9 mouse cellular contexts compared by ENCODE assay signal in genomic region chr3:36449292-36450165, GRCm38 (mm10). TPM values are rescaled to one million over a fixed set of nuclear protein-coding genes. Genes with fewer than 3 reads are reported as not detected.
DNase-seq lines count a peak whose midpoint lies in the region; ATAC-seq and TF ChIP-seq lines count a peak whose summit lies in the region.
"Had no signal": no experiment of that assay in that cellular context is flagged by ENCODE, and none has a peak within 500 bp of the region (broad histone marks: within the 10 kb centered on the region; RNA-seq: fewer than 3 reads in every experiment).

No protein-coding gene starts in this region.

- no peaks in the 10 kb centered on the region for H3K79me3 ChIP-seq in C2C12 (ENCODE audit: low read depth)

- no peak overlapping the region for H3K4me2 ChIP-seq in lung, embryonic 15.5 days

- H3K79me2 ChIP-seq in C2C12 (ENCODE audit: control insufficient read depth, insufficient read depth), result no peaks in the 10 kb centered on the region

- TF ChIP-seq CTCF in C2C12 (IDR thresholded peaks at IDR 0.05; ENCODE audit: control insufficient read depth, insufficient read depth, insufficient read length), result no peak

- peaks cover 83% of the 10 kb centered on the region for H3K36me3 ChIP-seq in C2C12 (ENCODE audit: control insufficient read depth, insufficient read depth)
- peaks cover 51% of the 10 kb centered on the region for H3K36me3 ChIP-seq in lung, embryonic 15.5 days

- peak; percentile 75 for ATAC-seq in granulocyte monocyte progenitor cell, adult 5-6 weeks (replicated peaks; ENCODE audit: poor library complexity, severe bottlenecking)
- ATAC-seq in lung, embryonic 15.5 days (ENCODE audit: borderline replicate concordance, extremely low read depth, low FRiP score, low TSS enrichment), result peak; percentile 35
- ATAC-seq in CD4-positive, CD25-positive, alpha-beta regulatory T cell, adult 4 months, result no peak
- no peak for ATAC-seq in monocyte, adult 5-6 weeks (replicated peaks; ENCODE audit: insufficient number of reproducible peaks, low FRiP score, low TSS enrichment, poor library complexity, severe bottlenecking)

- peak; percentile 88 for DNase-seq in NIH3T3 (ENCODE audit: low read depth)
- DNase-seq in retina, postnatal 1 day, result no peak
- DNase-seq: adrenal gland, postnatal 14 days had no signal

- no peaks in the 10 kb centered on the region for H3K9me3 ChIP-seq in lung, embryonic 15.5 days

- peak overlapping the region; percentile 38 for H3ac ChIP-seq in C2C12 (ENCODE audit: control insufficient read depth, insufficient read length, low read depth)

- no peak overlapping the region for H3K9ac ChIP-seq in lung, embryonic 15.5 days

- H3K27ac ChIP-seq in lung, embryonic 15.5 days, result 0 out of 2 replicates have a peak overlapping the region, but pooled peaks have one; percentile 24

- 39% methylated on average over 20 of the region's 20 CpGs for WGBS in lung, embryonic 15.5 days

- H3K4me1 ChIP-seq in lung, embryonic 15.5 days, result no peaks in the 10 kb centered on the region

- no peaks in the 10 kb centered on the region for H3K27me3 ChIP-seq in C2C12 (ENCODE audit: control insufficient read depth, insufficient read depth, insufficient read length)
- no peaks in the 10 kb centered on the region for H3K27me3 ChIP-seq in lung, embryonic 15.5 days

- no peak overlapping the region for H3K4me3 ChIP-seq in C2C12 (ENCODE audit: insufficient read depth, poor library complexity, severe bottlenecking)
- no peak overlapping the region for H3K4me3 ChIP-seq in lung, embryonic 15.5 days

TF ChIP-seq in C2C12, 6 proteins besides CTCF, POLR2A, EP300 and RAD21:
- TF ChIP-seq MAX (IDR thresholded peaks at IDR 0.05), result peak; percentile 85
- TF ChIP-seq MYOD1 (IDR thresholded peaks at IDR 0.05; ENCODE audit: control insufficient read depth, insufficient read length, low read depth), result peak; percentile 28
- peak; percentile 83 for TF ChIP-seq CEBPB (IDR thresholded peaks at IDR 0.05; ENCODE audit: low read depth)
- TF ChIP-seq MYOG (IDR thresholded peaks at IDR 0.05; ENCODE audit: control insufficient read depth, extremely low read depth, insufficient read length), result no peak
- no peak for TF ChIP-seq USF1 (IDR thresholded peaks at IDR 0.05; ENCODE audit: low read depth)
- peak; percentile 85 for TF ChIP-seq FOSL1 (IDR thresholded peaks at IDR 0.05; ENCODE audit: insufficient read depth, low read length, poor library complexity, severe bottlenecking)
TF ChIP-seq in C2C12: peak in this region for 4.

RNA-seq across cellular contexts. Expression of gene Anxa5, which starts 26.2 kb away (rescaled TPM):
- polyA plus RNA-seq in C2C12 (2012; fragmentation: generic; extraction: Trizol), result 441 TPM
- 125 TPM in 2 replicates for total RNA-seq in granulocyte monocyte progenitor cell, adult 5-6 weeks (2014; fragmentation: Nextera tagmentation)
- 79.4 and 102 TPM in 2 replicates for total RNA-seq in granulocyte monocyte progenitor cell, adult 5-6 weeks (2017)
- 442 and 480 TPM in 2 replicates for polyA plus RNA-seq in lung, embryonic 15.5 days (2015; fragmentation: Nextera tagmentation; extraction: Ambion mirVana)
- 100 to 1,000 TPM; 149 to 172 TPM for polyA plus RNA-seq in CD4-positive, CD25-positive, alpha-beta regulatory T cell, adult 4 months (2017; shearing (Covaris generic))
- total RNA-seq in monocyte, adult 5-6 weeks (2017), result 119 to 215 TPM (median 164 TPM) in 3 replicates

RNA-seq across cellular contexts. Expression of gene 1810062G17Rik, which starts 26.2 kb away (rescaled TPM):
- polyA plus RNA-seq in C2C12 (2012; fragmentation: generic; extraction: Trizol), result 0.33 TPM
- total RNA-seq in granulocyte monocyte progenitor cell, adult 5-6 weeks (2014; fragmentation: Nextera tagmentation), result 1.7 TPM in 1 of 2 replicates, not detected in the other
- total RNA-seq in granulocyte monocyte progenitor cell, adult 5-6 weeks (2017), result 2.4 TPM in 1 of 2 replicates, not detected in the other
- 2.6 and 2.9 TPM in 2 replicates for polyA plus RNA-seq in lung, embryonic 15.5 days (2015; fragmentation: Nextera tagmentation; extraction: Ambion mirVana)
- 1 to 10 TPM; 2.0 to 2.9 TPM for polyA plus RNA-seq in CD4-positive, CD25-positive, alpha-beta regulatory T cell, adult 4 months (2017; shearing (Covaris generic))
- total RNA-seq in monocyte, adult 5-6 weeks (2017), result not detected in 3 replicates
- total RNA-seq: hematopoietic stem cell, adult 5-6 weeks had no signal

Comparison
In these comparisons a context has a peak if more than half of its experiments do, and no peak if none do; other contexts are left out.
1. ATAC-seq: peak in granulocyte monocyte progenitor cell, adult 5-6 weeks (single experiment) and lung, embryonic 15.5 days (single experiment); none in CD4-positive, CD25-positive, alpha-beta regulatory T cell, adult 4 months (single experiment) and monocyte, adult 5-6 weeks (single experiment).